Mouse (Mus musculus): ENCODE data around the gene Inhbe.
"Not testable (repeated sequence)": the region's sequence is repeated elsewhere in the genome, so short reads cannot be mapped to it uniquely, and the experiment has no call there.

The Inhbe gene

DNA sequence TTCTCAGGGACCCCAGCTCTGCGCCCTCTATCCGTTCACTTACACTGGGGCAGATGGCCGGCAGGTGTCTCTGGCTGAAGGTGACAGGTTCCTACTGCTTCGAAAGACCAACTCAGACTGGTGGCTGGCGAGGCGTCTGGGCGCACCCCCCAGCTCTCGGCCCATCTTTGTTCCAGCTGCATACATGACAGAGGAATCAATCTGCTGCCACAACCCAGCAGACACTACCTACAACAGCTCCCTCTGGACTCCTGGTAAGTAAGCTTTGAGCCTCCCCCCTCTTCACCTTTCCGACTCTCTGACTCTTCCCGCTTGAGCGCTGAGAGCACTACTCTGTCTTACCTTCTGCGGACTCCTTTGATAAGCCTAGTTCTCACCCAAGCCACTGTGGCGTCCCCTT is 32.0 kb downstream of the Inhbe start:
- DNase-seq (ENCODE audit: low spot score) = no peak

DNA sequence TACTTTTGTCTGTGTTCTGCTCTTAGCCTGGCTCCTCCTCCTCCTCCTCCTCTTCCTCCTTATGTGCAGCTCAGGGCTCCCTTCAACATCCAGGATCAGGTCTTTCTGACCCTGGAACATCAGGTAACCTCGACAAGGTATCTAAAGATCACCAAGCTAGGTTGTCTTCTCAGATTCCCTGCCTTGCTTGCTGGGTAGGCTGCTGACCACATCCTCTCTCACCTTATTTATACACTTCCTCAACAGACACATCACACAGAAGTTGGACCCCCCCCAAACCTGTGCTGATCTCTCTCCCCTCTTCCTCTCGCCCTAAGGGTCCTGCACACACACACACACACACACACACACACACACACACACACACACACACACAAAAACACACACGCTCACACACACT is 32.6 kb downstream of the Inhbe start, which contains the start of gene Arhgap9:
TSS of gene Arhgap9 (plus strand) at position 344 of the 400 bp plus-strand sequence.
- no peak for DNase-seq (ENCODE audit: low spot score)

DNA sequence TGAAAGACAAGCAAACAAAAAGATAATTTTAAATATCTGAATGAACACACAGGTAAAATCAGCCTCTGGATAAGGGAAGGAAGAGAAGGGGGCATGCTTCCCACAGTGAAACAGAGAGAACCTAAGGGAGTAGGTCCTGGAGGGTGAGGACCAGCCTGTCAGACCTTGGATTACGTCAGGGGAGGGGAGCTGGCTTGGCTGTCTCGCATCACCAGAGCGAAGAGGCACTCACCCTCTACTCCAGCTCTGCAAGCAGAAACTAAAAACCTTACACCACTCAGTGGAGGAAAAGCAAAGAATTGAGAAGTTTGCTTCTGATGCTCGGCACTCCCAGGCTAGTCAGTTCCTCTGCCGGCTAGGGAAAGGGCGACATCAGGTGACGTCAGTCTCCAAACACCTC is 34.2 kb downstream of the Inhbe start:
- no peak for DNase-seq (ENCODE audit: low spot score)

GRCm38 (mm10) chr10:127318009-127318408 is 36.2 kb downstream of the Inhbe start:
- no peak for DNase-seq (ENCODE audit: low spot score)

GRCm38 (mm10) chr10:127317277-127317676 is 36.9 kb downstream of the Inhbe start:
- no peak for DNase-seq (ENCODE audit: low spot score)

- DNase-seq (ENCODE audit: low spot score) = not testable (repeated sequence)
Observed at GRCm38 (mm10) chr10:127314950-127315349, 39.3 kb downstream of the Inhbe start.

DNA sequence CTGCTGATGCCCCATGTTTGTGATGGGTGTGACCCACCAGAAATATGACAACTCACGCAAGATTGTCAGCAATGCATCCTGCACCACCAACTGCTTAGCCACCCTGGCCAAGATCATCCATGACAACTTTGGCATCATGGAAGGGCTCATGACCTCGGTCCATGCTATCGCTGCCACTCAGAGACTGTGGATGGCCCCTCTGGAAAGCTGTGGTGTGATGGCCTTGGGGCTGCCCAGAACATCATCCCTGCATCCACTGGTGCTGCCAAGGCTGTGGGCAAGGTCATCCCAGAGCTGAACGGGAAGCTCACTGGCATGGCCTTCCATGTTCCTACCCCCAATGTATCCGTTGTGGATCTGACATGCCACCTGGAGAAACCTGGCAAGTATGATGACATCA is 40.7 kb downstream of the Inhbe start:
- not testable (repeated sequence) for DNase-seq (ENCODE audit: low spot score)

GRCm38 (mm10) chr10:127312858-127313257 is 41.4 kb downstream of the Inhbe start:
- no peak for DNase-seq (ENCODE audit: low spot score)

DNA sequence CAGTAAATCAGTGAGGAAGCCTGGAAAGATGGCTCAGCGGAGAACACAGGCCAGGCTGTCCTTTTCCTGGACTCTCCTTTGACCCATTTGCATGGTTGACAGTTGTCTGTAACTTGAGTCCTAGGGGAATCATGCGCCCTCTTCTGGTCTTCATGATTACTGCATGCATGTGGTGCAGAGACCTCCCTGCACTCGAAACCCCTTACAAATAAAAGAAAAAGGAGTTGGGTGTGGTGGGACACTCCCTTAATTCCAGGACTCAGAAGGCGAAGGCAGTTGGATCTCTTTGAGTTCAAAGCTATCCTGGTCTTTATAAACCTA is 41.9 kb downstream of the Inhbe start:
- peak; percentile 93 for DNase-seq (ENCODE audit: low spot score)

GRCm38 (mm10) chr10:127311476-127312355 is 42.5 kb downstream of the Inhbe start, which contains the start of gene Mars:
TSS of gene Mars (minus strand) at chr10:127311786.
- peak; percentile 94 for DNase-seq (ENCODE audit: low spot score)

DNA sequence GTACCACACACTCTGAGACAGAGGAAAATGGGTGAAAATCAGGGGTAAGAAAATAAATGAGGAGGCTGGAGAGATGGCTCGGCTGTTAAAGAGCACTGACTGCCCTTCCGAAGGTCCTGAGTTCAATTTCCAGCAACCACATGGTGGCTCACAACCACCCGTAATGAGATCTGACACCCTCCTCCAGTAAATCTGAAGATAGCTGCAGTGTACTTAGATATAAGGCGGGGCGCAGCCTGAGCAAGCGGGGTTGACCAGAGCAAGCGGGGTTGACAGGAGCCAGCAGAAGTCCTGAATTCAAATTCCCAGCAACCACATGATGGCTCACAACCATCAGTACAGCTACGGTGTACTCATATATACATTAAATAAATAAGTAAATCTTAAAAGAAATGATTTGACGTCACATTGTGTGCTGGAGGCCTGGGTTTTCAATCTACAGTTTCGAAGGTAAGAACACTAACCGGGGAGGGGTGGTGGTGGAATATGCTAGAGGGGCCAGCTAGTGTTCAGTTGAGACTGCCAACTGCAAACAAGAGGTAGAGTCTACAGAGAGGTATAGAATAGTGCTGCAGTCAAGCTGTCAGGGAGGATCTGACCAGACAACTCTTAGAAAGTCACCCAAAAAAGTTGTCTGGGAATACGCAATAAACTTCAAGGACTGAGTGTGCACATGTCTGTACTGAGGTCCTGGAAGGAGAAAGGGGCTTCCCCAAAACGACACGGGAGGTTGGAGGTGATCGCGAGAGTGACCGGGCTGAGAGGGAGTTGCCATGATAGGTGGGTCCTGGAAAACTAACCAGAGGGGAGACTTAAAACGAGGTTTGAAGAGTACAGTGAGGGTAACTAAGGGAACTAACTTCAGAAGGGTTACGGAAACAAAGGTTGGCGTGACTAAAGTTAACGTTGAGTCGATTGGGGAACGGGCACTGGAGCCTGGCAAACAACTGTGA is 43.4 kb downstream of the Inhbe start:
- DNase-seq (ENCODE audit: low spot score) = peak; percentile 59

- DNase-seq (ENCODE audit: low spot score) = not testable (repeated sequence)
Observed at GRCm38 (mm10) chr10:127309167-127309566, 45.0 kb downstream of the Inhbe start.

GRCm38 (mm10) chr10:127303136-127303535 is 51.1 kb downstream of the Inhbe start:
- no peak for DNase-seq (ENCODE audit: low spot score)

- DNase-seq (ENCODE audit: low spot score) = no peak
Observed at GRCm38 (mm10) chr10:127300361-127300760, 53.9 kb downstream of the Inhbe start.

Data from c-Kit-positive CD71-positive TER-119-positive erythroid progenitor cells, embryonic 14.5 days (primary cell).